Mouse (Mus musculus): ENCODE measurements around the gene Gstcd.

The Gstcd gene

GRCm38 (mm10) chr3:133026977-133027376 is 64.9 kb downstream of the Gstcd start:
- DNase-seq (ENCODE audit: low read depth, low spot score) = no peak

DNA sequence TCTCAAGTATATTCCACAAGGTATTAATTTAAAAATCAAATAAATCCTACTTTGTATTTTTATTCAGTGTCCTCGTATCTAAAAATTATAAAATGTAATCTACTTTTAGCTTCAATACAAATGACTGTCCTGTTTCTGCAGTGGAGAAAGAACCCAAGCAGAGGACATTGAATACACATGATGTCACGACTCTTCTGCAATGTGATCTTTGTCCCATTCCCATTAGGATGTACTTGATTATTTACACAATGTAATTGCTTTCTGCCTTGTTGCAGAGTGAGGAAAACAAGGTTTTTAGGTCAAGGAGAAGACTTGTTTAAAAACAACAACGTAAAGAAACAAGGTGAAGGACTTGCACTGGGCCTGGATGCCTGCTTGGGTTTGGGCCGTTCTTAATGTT is 84.6 kb downstream of the Gstcd start:
- DNase-seq (ENCODE audit: low read depth, low spot score) = no peak

DNA sequence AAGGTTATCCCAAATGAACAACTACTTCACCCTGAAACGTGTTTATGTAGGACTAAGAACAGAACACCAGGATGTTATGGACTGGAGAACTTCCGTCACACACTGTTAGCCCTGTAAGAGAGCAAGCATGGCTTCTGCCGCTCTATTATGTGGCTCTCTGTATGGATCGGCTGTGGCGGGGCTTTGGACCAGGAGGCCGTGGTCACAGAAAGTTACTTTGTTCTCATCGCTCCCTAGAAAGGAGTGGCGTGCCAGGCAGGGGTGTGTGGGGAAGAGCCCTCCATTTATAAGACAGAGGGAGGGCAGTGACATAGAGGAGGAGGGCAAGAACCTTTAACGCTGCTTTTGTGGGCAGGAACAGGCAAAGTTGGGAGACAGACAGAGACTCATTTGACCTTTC is 95.5 kb downstream of the Gstcd start:
- DNase-seq (ENCODE audit: low read depth, low spot score) = no peak

GRCm38 (mm10) chr3:132995904-132996267 is 95.9 kb downstream of the Gstcd start:
- no peak for DNase-seq (ENCODE audit: low read depth, low spot score)

- DNase-seq (ENCODE audit: low read depth, low spot score) = no peak
Measured at GRCm38 (mm10) chr3:132995172-132995903, 96.5 kb downstream of the Gstcd start.

- no peak for DNase-seq (ENCODE audit: low read depth, low spot score)
Measured at GRCm38 (mm10) chr3:132986188-132986587, 105.6 kb downstream of the Gstcd start.

- DNase-seq (ENCODE audit: low read depth, low spot score) = no peak
Measured at GRCm38 (mm10) chr3:132983845-132984485, 107.9 kb downstream of the Gstcd start.

DNA sequence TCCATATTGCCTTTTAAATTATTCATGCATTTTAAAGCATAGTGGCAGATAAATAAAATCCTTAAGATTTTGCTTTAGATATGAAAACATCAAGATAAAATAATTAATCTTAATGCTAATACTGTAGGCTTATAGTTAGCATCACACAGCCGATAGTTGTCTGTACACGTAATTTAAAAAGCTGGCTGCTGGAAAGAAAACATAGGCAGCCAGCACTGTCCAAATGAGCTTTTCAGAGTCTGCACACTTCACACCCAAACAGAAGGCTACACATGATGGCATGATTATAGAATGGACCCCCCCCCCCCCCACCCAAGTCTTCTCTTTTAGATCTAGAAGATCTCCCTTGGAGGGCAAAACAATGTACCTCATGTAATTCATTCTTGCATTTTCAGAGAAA is 109.9 kb downstream of the Gstcd start:
- no peak for DNase-seq (ENCODE audit: low read depth, low spot score)

DNA sequence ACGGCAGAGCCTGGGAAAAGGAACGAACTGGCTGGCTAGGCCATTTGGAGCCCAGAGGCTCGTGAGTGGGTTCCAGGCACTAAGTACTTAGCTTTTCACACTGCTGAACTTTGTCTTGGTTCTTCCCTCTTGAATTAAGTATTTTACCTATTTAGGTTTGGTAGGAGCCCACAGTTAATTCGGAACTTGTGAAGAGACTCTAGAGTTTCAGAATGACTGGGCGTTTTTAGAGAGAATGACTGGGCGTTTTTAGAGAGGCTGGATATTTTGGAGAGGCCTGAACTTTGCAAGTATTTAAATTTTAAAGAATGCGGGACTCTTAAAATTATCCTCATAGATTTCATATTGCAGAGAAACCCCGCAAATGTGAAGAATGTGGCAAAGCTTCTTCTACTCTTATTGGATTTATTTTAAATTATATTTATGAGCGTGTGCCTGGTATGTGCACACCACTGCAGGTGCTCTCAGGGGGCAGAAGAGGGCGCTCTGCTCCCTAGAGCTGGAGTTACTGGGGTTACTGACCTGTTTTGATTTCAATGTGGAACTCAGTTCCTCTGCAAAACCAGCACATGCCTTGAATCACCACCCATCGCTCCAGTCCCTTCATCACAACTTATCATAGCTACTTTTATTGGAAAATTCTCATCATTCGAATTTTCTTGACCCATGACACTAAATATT is 111.9 kb downstream of the Gstcd start:
- no peak for DNase-seq (ENCODE audit: low read depth, low spot score)

GRCm38 (mm10) chr3:132966255-132966654 is 125.6 kb downstream of the Gstcd start:
- DNase-seq (ENCODE audit: low read depth, low spot score) = no peak

GRCm38 (mm10) chr3:132964715-132965507 is 126.9 kb downstream of the Gstcd start:
- DNase-seq (ENCODE audit: low read depth, low spot score) = no peak

DNA sequence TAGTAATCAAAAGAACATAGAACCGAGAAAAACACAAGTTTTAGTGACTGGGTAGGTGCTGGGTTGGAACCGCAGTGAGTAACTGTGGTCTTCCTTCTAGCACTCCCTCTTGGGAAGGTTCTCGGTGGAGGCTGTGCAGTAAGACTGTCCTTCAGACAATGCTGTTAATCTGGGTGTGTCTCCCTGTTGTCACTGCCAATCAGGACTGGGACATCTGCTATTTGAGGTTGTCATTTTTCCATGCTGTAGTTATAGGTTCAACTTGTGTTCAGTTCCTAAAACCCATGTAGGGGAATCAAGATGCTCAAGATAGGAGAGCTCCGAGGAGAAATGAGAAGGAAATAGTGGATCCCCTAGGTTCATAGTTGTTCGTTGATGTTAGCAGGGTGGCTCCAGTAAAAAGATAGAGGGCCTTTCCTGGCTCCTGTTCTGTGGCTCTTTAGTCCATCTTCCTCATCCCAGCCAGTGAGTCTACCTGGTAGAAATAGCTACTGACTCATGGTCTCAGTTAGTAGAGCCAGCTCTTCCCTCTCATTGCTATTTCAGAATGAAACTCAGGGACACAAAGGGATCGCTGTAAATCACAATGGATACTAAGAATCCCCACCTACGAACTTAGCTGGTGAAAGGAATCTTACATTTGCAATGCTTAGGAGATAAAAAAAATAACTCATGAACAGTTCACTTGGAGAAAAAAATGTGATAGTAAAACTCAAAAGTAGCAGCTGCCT is 129.0 kb downstream of the Gstcd start:
- no peak for DNase-seq (ENCODE audit: low read depth, low spot score)

DNA sequence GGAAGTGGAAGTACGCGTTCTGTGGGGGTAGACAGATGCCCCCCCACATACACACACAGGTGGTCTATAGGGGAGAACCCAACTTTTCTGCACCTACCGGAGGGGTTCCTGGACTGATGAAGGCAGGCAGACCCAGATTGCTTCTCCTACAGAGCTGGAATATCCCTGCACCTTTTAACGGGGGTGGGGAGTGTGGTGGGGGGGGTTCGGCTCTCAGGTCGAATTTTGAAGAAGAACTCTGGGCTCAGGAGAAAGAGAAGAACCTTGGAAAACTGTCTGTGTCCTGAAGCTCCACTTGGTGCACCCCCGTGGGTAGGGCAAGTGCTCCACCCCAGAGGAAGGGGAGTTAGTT is 141.3 kb downstream of the Gstcd start:
- DNase-seq (ENCODE audit: low read depth, low spot score) = no peak

- DNase-seq (ENCODE audit: low read depth, low spot score) = peak; percentile 15
Measured at GRCm38 (mm10) chr3:132949791-132950528, 141.9 kb downstream of the Gstcd start, which contains the start of gene Npnt. Gene Npnt (minus strand): TSS chr3:132950291.

GRCm38 (mm10) chr3:132949380-132949790 is 142.4 kb downstream of the Gstcd start:
- peak; percentile 9 for DNase-seq (ENCODE audit: low read depth, low spot score)

DNA sequence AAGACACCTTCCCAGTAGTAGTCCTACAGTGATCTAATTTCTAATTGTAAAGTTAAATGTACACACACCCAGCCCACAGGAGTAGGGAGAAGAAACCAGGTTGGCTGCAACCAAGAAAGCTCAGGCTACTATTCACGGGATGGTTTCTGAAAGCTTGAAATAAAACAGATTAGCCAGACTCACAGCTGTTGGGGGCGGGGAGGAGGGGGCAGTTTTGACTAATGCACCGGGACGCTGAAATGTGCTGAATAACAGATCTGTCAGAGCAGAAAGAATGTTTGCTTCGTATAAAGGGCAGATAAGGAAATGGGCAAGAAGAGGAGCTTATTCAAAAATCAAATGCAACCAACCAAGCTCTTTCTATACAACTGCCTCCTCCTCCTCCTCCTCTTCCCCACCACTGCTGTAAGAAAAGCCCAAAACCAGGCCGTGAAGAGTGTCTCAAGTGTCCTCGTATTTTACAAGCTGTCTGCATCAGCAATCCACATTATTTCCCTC is 143.5 kb downstream of the Gstcd start:
- no peak for DNase-seq (ENCODE audit: low read depth, low spot score)

- no peak for DNase-seq (ENCODE audit: low read depth, low spot score)
Measured at GRCm38 (mm10) chr3:132946086-132946485, 145.7 kb downstream of the Gstcd start.

GRCm38 (mm10) chr3:132945669-132946068 is 146.2 kb downstream of the Gstcd start:
- no peak for DNase-seq (ENCODE audit: low read depth, low spot score)

- DNase-seq (ENCODE audit: low read depth, low spot score) = no peak
Measured at GRCm38 (mm10) chr3:132944609-132945008, 147.2 kb downstream of the Gstcd start.

- no peak for DNase-seq (ENCODE audit: low read depth, low spot score)
Measured at GRCm38 (mm10) chr3:132944193-132944592, 147.6 kb downstream of the Gstcd start.
